32 mouse cellular contexts compared by ENCODE assay signal in genomic region chr11:97880362-97880761, GRCm38 (mm10). TPM values are rescaled to one million over a fixed set of nuclear protein-coding genes. Genes with fewer than 3 reads are reported as not detected.
"Had no signal": no experiment of that assay in that cellular context is flagged by ENCODE, and none has a peak within 500 bp of the region (broad histone marks: within the 10 kb centered on the region; RNA-seq: fewer than 3 reads in every experiment).

No protein-coding gene starts in this region.

- H3K4me3 ChIP-seq: left cerebral cortex, adult 2 months; limb, embryonic 10.5 days; limb, embryonic 12.5 days; limb, embryonic 13.5 days; limb, embryonic 15.5 days; liver, embryonic 12.5 days; liver, embryonic 13.5 days; liver, embryonic 15.5 days; lung, embryonic 15.5 days; megakaryocyte, embryonic 14.5 days; midbrain, embryonic 12.5 days; midbrain, embryonic 13.5 days; midbrain, embryonic 15.5 days; myocyte; neural tube, embryonic 12.5 days had no signal

- H3K36me3 ChIP-seq: limb, embryonic 10.5 days; limb, embryonic 12.5 days; limb, embryonic 13.5 days; limb, embryonic 15.5 days; liver, embryonic 12.5 days; liver, embryonic 13.5 days; liver, embryonic 15.5 days; lung, embryonic 15.5 days; midbrain, embryonic 12.5 days; midbrain, embryonic 13.5 days; midbrain, embryonic 15.5 days; neural tube, embryonic 12.5 days had no signal

- H3K27me3 ChIP-seq: limb, embryonic 12.5 days; limb, embryonic 13.5 days; limb, embryonic 15.5 days; liver, embryonic 12.5 days; liver, embryonic 13.5 days; liver, embryonic 15.5 days; lung, embryonic 15.5 days; megakaryocyte, embryonic 14.5 days; midbrain, embryonic 12.5 days; midbrain, embryonic 13.5 days; midbrain, embryonic 15.5 days; neural tube, embryonic 12.5 days had no signal

- H3K9me3 ChIP-seq: limb, embryonic 10.5 days; limb, embryonic 12.5 days; limb, embryonic 15.5 days; liver, embryonic 12.5 days; liver, embryonic 13.5 days; liver, embryonic 15.5 days; lung, embryonic 15.5 days; megakaryocyte, embryonic 14.5 days; midbrain, embryonic 12.5 days; midbrain, embryonic 13.5 days; midbrain, embryonic 15.5 days; neural tube, embryonic 12.5 days had no signal

- H3K4me1 ChIP-seq: limb, embryonic 15.5 days; lung, embryonic 15.5 days; midbrain, embryonic 12.5 days; midbrain, embryonic 13.5 days; midbrain, embryonic 15.5 days; neural tube, embryonic 12.5 days had no signal

- H3K9ac ChIP-seq: limb, embryonic 12.5 days; limb, embryonic 13.5 days; limb, embryonic 15.5 days; liver, embryonic 12.5 days; liver, embryonic 13.5 days; liver, embryonic 14.5 days; liver, embryonic 15.5 days; liver, postnatal 0 days; lung, embryonic 14.5 days; lung, embryonic 15.5 days; midbrain, embryonic 12.5 days; midbrain, embryonic 13.5 days; midbrain, embryonic 15.5 days; neural tube, embryonic 12.5 days had no signal

- H3K27ac ChIP-seq: left cerebral cortex, adult 2 months; limb, embryonic 10.5 days; limb, embryonic 12.5 days; limb, embryonic 13.5 days; limb, embryonic 15.5 days; liver, embryonic 12.5 days; liver, embryonic 13.5 days; liver, embryonic 14.5 days; liver, embryonic 15.5 days; lung, embryonic 15.5 days; macrophage; midbrain, embryonic 12.5 days; midbrain, embryonic 13.5 days; midbrain, embryonic 15.5 days; neural tube, embryonic 12.5 days had no signal

- DNase-seq: left cerebral cortex, postnatal 4 days; liver; liver, embryonic 13.5 days; liver, postnatal 0 days; lung, adult 18-20 months; lung, adult 2 months; lung, embryonic 14.5 days; lung, postnatal 10 days; lung, postnatal 14 days; lung, postnatal 36 days; lung, postnatal 4 days; midbrain, embryonic 14.5 days had no signal

- ATAC-seq: liver, embryonic 12.5 days; liver, postnatal 0 days; lung, postnatal 0 days; midbrain, embryonic 13.5 days; midbrain, embryonic 15.5 days; midbrain, embryonic 16.5 days had no signal

- H3K4me2 ChIP-seq: limb, embryonic 12.5 days; limb, embryonic 13.5 days; limb, embryonic 15.5 days; liver, embryonic 11.5 days; liver, embryonic 12.5 days; liver, embryonic 13.5 days; liver, embryonic 15.5 days; lung, embryonic 14.5 days; lung, embryonic 15.5 days; midbrain, embryonic 12.5 days; midbrain, embryonic 13.5 days; midbrain, embryonic 15.5 days; neural tube, embryonic 12.5 days had no signal

RNA-seq across cellular contexts. Expression of gene B230217C12Rik, which starts 39.8 kb away (rescaled TPM):
- total RNA-seq: monocyte, adult 5-6 weeks had no signal
